Mouse (Mus musculus): ENCODE measurements around the gene Vmn1r91. TPM values are rescaled to one million over a fixed set of nuclear protein-coding genes. Genes with fewer than 3 reads are reported as not detected.
"Not testable (repeated sequence)": the region's sequence is repeated elsewhere in the genome, so short reads cannot be mapped to it uniquely, and the experiment has no call there.

The Vmn1r91 gene
- not detected in 2 replicates for polyA plus RNA-seq (2011; ENCODE audit: insufficient read length, low read depth, missing spikeins)

- H3K4me3 ChIP-seq (ENCODE audit: insufficient read depth, low read length); H3K27ac ChIP-seq (ENCODE audit: insufficient read depth, low read length); H3K4me1 ChIP-seq (ENCODE audit: control insufficient read depth, insufficient read depth, low read length): not testable (repeated sequence)
Observed at GRCm38 (mm10) chr7:20099380-20099779, at the start of gene Vmn1r91. TSS of gene Vmn1r91 (plus strand) at chr7:20099680.

GRCm38 (mm10) chr7:20064100-20064499 is 35.4 kb upstream of the Vmn1r91 start:
- H3K4me3 ChIP-seq (ENCODE audit: insufficient read depth, low read length); H3K4me1 ChIP-seq (ENCODE audit: control insufficient read depth, insufficient read depth, low read length); H3K27ac ChIP-seq (ENCODE audit: insufficient read depth, low read length): not testable (repeated sequence)

- H3K27ac ChIP-seq (ENCODE audit: insufficient read depth, low read length); H3K4me1 ChIP-seq (ENCODE audit: control insufficient read depth, insufficient read depth, low read length); H3K4me3 ChIP-seq (ENCODE audit: insufficient read depth, low read length): not testable (repeated sequence)
Observed at GRCm38 (mm10) chr7:20078118-20078517, 21.4 kb upstream of the Vmn1r91 start.

GRCm38 (mm10) chr7:20122479-20122878 is 23.0 kb downstream of the Vmn1r91 start, which contains the start of gene Gm16442:
TSS of gene Gm16442 (minus strand) at chr7:20122579.
- H3K27ac ChIP-seq (ENCODE audit: insufficient read depth, low read length); H3K4me1 ChIP-seq (ENCODE audit: control insufficient read depth, insufficient read depth, low read length); H3K4me3 ChIP-seq (ENCODE audit: insufficient read depth, low read length): not testable (repeated sequence)

GRCm38 (mm10) chr7:20138988-20139387 is 39.5 kb downstream of the Vmn1r91 start, which contains the start of gene Vmn1r93:
TSS of gene Vmn1r93 (minus strand) at chr7:20139088.
- not testable (repeated sequence) for H3K4me3 ChIP-seq (ENCODE audit: insufficient read depth, low read length); H3K27ac ChIP-seq (ENCODE audit: insufficient read depth, low read length); H3K4me1 ChIP-seq (ENCODE audit: control insufficient read depth, insufficient read depth, low read length)

Other genes starting within 250 kb of the Vmn1r91 start
- not detected in 2 replicates for gene Gm19345, start 247.7 kb upstream of the Vmn1r91 start, polyA plus RNA-seq (2011; ENCODE audit: insufficient read length, low read depth, missing spikeins)
- not detected in 2 replicates for gene Ceacam16, start 238.4 kb upstream of the Vmn1r91 start, polyA plus RNA-seq (2011; ENCODE audit: insufficient read length, low read depth, missing spikeins)
- not detected in 2 replicates for gene Ceacam19, start 211.7 kb upstream of the Vmn1r91 start, polyA plus RNA-seq (2011; ENCODE audit: insufficient read length, low read depth, missing spikeins)
- 54.1 and 65.0 TPM in 2 replicates for gene Pvr, start 178.5 kb upstream of the Vmn1r91 start, polyA plus RNA-seq (2011; ENCODE audit: insufficient read length, low read depth, missing spikeins)
- gene Igsf23, start 148.9 kb upstream of the Vmn1r91 start, polyA plus RNA-seq (2011; ENCODE audit: insufficient read length, low read depth, missing spikeins): not detected in 2 replicates
- not detected in 2 replicates for gene Ceacam20, start 134.3 kb upstream of the Vmn1r91 start, polyA plus RNA-seq (2011; ENCODE audit: insufficient read length, low read depth, missing spikeins)
- gene Nlrp9b, start 108.2 kb upstream of the Vmn1r91 start, polyA plus RNA-seq (2011; ENCODE audit: insufficient read length, low read depth, missing spikeins): not detected in 2 replicates
- not detected in 2 replicates for gene Gm16442, start 22.9 kb downstream of the Vmn1r91 start, polyA plus RNA-seq (2011; ENCODE audit: insufficient read length, low read depth, missing spikeins)
- gene Vmn1r93, start 39.4 kb downstream of the Vmn1r91 start, polyA plus RNA-seq (2011; ENCODE audit: insufficient read length, low read depth, missing spikeins): not detected in 2 replicates
- gene Vmn1r94, start 68.7 kb downstream of the Vmn1r91 start, polyA plus RNA-seq (2011; ENCODE audit: insufficient read length, low read depth, missing spikeins): not detected in 2 replicates
- gene Vmn1r95, start 94.0 kb downstream of the Vmn1r91 start, polyA plus RNA-seq (2011; ENCODE audit: insufficient read length, low read depth, missing spikeins): not detected in 2 replicates
- gene Gm6164, start 105.9 kb downstream of the Vmn1r91 start, polyA plus RNA-seq (2011; ENCODE audit: insufficient read length, low read depth, missing spikeins): not detected in 2 replicates
- not detected in 2 replicates for gene Gm4498, start 134.1 kb downstream of the Vmn1r91 start, polyA plus RNA-seq (2011; ENCODE audit: insufficient read length, low read depth, missing spikeins)
- not detected in 2 replicates for gene Gm5890, start 163.2 kb downstream of the Vmn1r91 start, polyA plus RNA-seq (2011; ENCODE audit: insufficient read length, low read depth, missing spikeins)
- gene Gm4133, start 234.4 kb downstream of the Vmn1r91 start, polyA plus RNA-seq (2011; ENCODE audit: insufficient read length, low read depth, missing spikeins): not detected in 2 replicates

All from embryonic fibroblast, embryonic 13.5 days (primary cell).